10 mouse cellular contexts compared by ENCODE assay signal in genomic region chr4:134272731-134273416, GRCm38 (mm10). TPM values are rescaled to one million over a fixed set of nuclear protein-coding genes. Genes with fewer than 3 reads are reported as not detected.
A peak's percentile ranks its signal among the peaks of the same experiment; 100 is the strongest.
DNase-seq lines count a peak whose midpoint lies in the region; ATAC-seq and TF ChIP-seq lines count a peak whose summit lies in the region.
"Had no signal": no experiment of that assay in that cellular context is flagged by ENCODE, and none has a peak within 500 bp of the region (broad histone marks: within the 10 kb centered on the region; RNA-seq: fewer than 3 reads in every experiment).

No protein-coding gene starts in this region.

- H3K27ac ChIP-seq in kidney, adult 2 months (ENCODE audit: insufficient read depth, low read depth, low read length): no peak overlapping the region; the same call in 1 of the 2 replicates
- no peak overlapping the region for H3K27ac ChIP-seq in ES-E14 (ENCODE audit: insufficient read depth, low read depth, low read length, poor library complexity, severe bottlenecking)
- no peak overlapping the region for H3K27ac ChIP-seq in forebrain, embryonic 13.5 days
- peak overlapping the region; percentile 89 for H3K27ac ChIP-seq in liver, embryonic 15.5 days (replicated peaks)
- H3K27ac ChIP-seq: layer of hippocampus, adult 2 months had no signal

- ATAC-seq in forebrain, embryonic 13.5 days: no peak
- ATAC-seq in liver, embryonic 15.5 days (ENCODE audit: insufficient read depth): peak; percentile 56

- no peak for DNase-seq in kidney, adult 2 months
- no peak for DNase-seq in kidney, adult 8-10 months
- DNase-seq in ES-E14 (ENCODE audit: low read depth, low spot score): no peak
- DNase-seq in adrenal gland, postnatal 4 days (ENCODE audit: low spot score in 2 of 2): no peak
- no peak for DNase-seq in frontal cortex, postnatal 25 days (ENCODE audit: low spot score in 2 of 2)
- DNase-seq in urinary bladder, postnatal 4 days (ENCODE audit: low spot score in 2 of 2): no peak

- no peak for TF ChIP-seq CTCF in kidney, adult 2 months (conservative IDR thresholded peaks at IDR 0.05; ENCODE audit: insufficient read depth, insufficient read length, low read depth, low read length)

- H3K27me3 ChIP-seq in kidney, adult 2 months (replicated peaks; ENCODE audit: control insufficient read depth, insufficient read depth, low read length): no peaks in the 10 kb centered on the region
- no peaks in the 10 kb centered on the region for H3K27me3 ChIP-seq in forebrain, embryonic 13.5 days
- no peaks in the 10 kb centered on the region for H3K27me3 ChIP-seq in liver, embryonic 15.5 days

- whole genome bisulfite sequencing in kidney, adult 2 months: 12% methylated on average over 13 of the region's 13 CpGs
- WGBS in forebrain, embryonic 13.5 days: 40% methylated on average over 12 of the region's 13 CpGs
- WGBS in liver, embryonic 15.5 days (ENCODE audit: insufficient replicate concordance): 13% methylated on average over 12 of the region's 13 CpGs

- H3K4me3 ChIP-seq in kidney, adult 2 months (ENCODE audit: insufficient read depth, low read depth, low read length): peak overlapping the region; percentile 47; the same call in 1 of the 2 replicates
- peak overlapping the region; percentile 17 to 70; a peak in 3 of 4 replicates for H3K4me3 ChIP-seq in ES-E14 (ENCODE audit: insufficient read depth in 1 of 2, low read depth in 1 of 2, low read length in 2 of 2, poor library complexity in 1 of 2, severe bottlenecking in 1 of 2)
- H3K4me3 ChIP-seq in forebrain, embryonic 13.5 days: no peak overlapping the region
- H3K4me3 ChIP-seq in liver, embryonic 15.5 days (replicated peaks): peak overlapping the region; percentile 45
- H3K4me3 ChIP-seq: layer of hippocampus, adult 2 months had no signal

- no peak overlapping the region; the same call in 1 of the 2 replicates for H3K9ac ChIP-seq in ES-E14 (ENCODE audit: insufficient read depth, low read depth, low read length, poor library complexity, severe bottlenecking)
- no peak overlapping the region for H3K9ac ChIP-seq in forebrain, embryonic 13.5 days
- peak overlapping the region; percentile 42 for H3K9ac ChIP-seq in liver, embryonic 15.5 days

- TF ChIP-seq POLR2A in kidney, adult 2 months (IDR thresholded peaks at IDR 0.05; ENCODE audit: low read depth, low read length): no peak

- H3K9me3 ChIP-seq in ES-E14 (ENCODE audit: control insufficient read depth, insufficient read depth, low read depth, low read length): no peaks in the 10 kb centered on the region
- no peaks in the 10 kb centered on the region for H3K9me3 ChIP-seq in forebrain, embryonic 13.5 days (replicated peaks)
- H3K9me3 ChIP-seq in liver, embryonic 15.5 days (replicated peaks): no peaks in the 10 kb centered on the region

- no peaks in the 10 kb centered on the region for H3K36me3 ChIP-seq in kidney, adult 2 months (ENCODE audit: control insufficient read depth, insufficient read depth, low read length)
- H3K36me3 ChIP-seq in ES-E14 (ENCODE audit: control insufficient read depth, insufficient read depth, low read length, poor library complexity, severe bottlenecking): peaks cover 2% of the 10 kb centered on the region; the same call in 1 of the 2 replicates
- H3K36me3 ChIP-seq in forebrain, embryonic 13.5 days (ENCODE audit: poor library complexity, severe bottlenecking): peaks cover 24% of the 10 kb centered on the region
- H3K36me3 ChIP-seq in liver, embryonic 15.5 days (replicated peaks): peaks cover 24% of the 10 kb centered on the region

- H3K4me2 ChIP-seq in forebrain, embryonic 13.5 days: peak overlapping the region; percentile 17; the same call in 1 of the 2 replicates
- H3K4me2 ChIP-seq in liver, embryonic 15.5 days: peak overlapping the region; percentile 66

- no peaks in the 10 kb centered on the region; the same call in 1 of the 2 replicates for H3K4me1 ChIP-seq in kidney, adult 2 months (ENCODE audit: control insufficient read depth, insufficient read depth, low read length)
- H3K4me1 ChIP-seq in ES-E14 (ENCODE audit: control insufficient read depth in 2 of 2, insufficient read depth in 2 of 2, low read length in 2 of 2, poor library complexity in 1 of 2): peaks cover 0 to 4% of the 10 kb centered on the region in 2 experiments; a peak in 3 of 4 replicates
- H3K4me1 ChIP-seq in forebrain, embryonic 13.5 days: no peaks in the 10 kb centered on the region
- peaks cover 28% of the 10 kb centered on the region for H3K4me1 ChIP-seq in liver, embryonic 15.5 days (replicated peaks)

- in situ Hi-C loops in ES-E14 (cut with MboI; ENCODE audit: low sequenced_read_pairs in 2 of 2, unreplicated experiment in 2 of 2): no loop called here

TF ChIP-seq in ES-E14, 5 proteins besides CTCF, POLR2A, EP300 and RAD21:
- TF ChIP-seq ZC3H11A (IDR thresholded peaks at IDR 0.05; ENCODE audit: borderline replicate concordance, low read depth, low read length) (no peak), HCFC1 (IDR thresholded peaks at IDR 0.05; ENCODE audit: borderline replicate concordance, insufficient read depth, low read length) (no peak), CHD2 (IDR thresholded peaks at IDR 0.05; ENCODE audit: low read depth, low read length) (no peak), MAFK (IDR thresholded peaks at IDR 0.05; ENCODE audit: insufficient read depth, low read depth, low read length) (no peak), ZNF384 (IDR thresholded peaks at IDR 0.05; ENCODE audit: low read depth, low read length) (no peak)

RNA-seq across cellular contexts. Expression of gene Pdik1l, which starts 14.8 kb away (rescaled TPM):
- polyA plus RNA-seq in kidney, adult 2 months (2012; rRNA removed): 3.3 and 3.4 TPM in 2 replicates
- total RNA-seq in ES-E14 (2012; rRNA removed): 12.6 and 13.2 TPM in 2 replicates
- polyA plus RNA-seq in forebrain, embryonic 13.5 days (2015; fragmentation: Nextera tagmentation; extraction: Ambion mirVana): 32.4 and 37.3 TPM in 2 replicates
- polyA plus RNA-seq in liver, embryonic 15.5 days (2015; fragmentation: Nextera tagmentation; extraction: Ambion mirVana): 9.8 and 11.9 TPM in 2 replicates
- total RNA-seq in adrenal gland, postnatal 4 days (2021): 10 to 100 TPM; 23.2 to 24.5 TPM

RNA-seq across cellular contexts. Expression of gene Grrp1, which starts 19.0 kb away (rescaled TPM):
- polyA plus RNA-seq in kidney, adult 2 months (2012; rRNA removed): 11.5 and 11.8 TPM in 2 replicates
- total RNA-seq in ES-E14 (2012; rRNA removed): 1.6 and 2.2 TPM in 2 replicates
- 4.7 and 5.1 TPM in 2 replicates for polyA plus RNA-seq in forebrain, embryonic 13.5 days (2015; fragmentation: Nextera tagmentation; extraction: Ambion mirVana)
- 0.46 and 1.0 TPM in 2 replicates for polyA plus RNA-seq in liver, embryonic 15.5 days (2015; fragmentation: Nextera tagmentation; extraction: Ambion mirVana)
- total RNA-seq in adrenal gland, postnatal 4 days (2021): 10 to 100 TPM in 1 of 2 experiments, 1 to 10 TPM in 1; 9.4 to 10.8 TPM
- total RNA-seq: common myeloid progenitor, adult 5-6 weeks had no signal

RNA-seq across cellular contexts. Expression of gene Gm30191, which starts 26.1 kb away (rescaled TPM):
- polyA plus RNA-seq in kidney, adult 2 months (2012; rRNA removed): 0.27 TPM in 1 of 2 replicates, not detected in the other
- not detected in 2 replicates for total RNA-seq in ES-E14 (2012; rRNA removed)
- not detected in 2 replicates for polyA plus RNA-seq in forebrain, embryonic 13.5 days (2015; fragmentation: Nextera tagmentation; extraction: Ambion mirVana)
- not detected in 2 replicates for polyA plus RNA-seq in liver, embryonic 15.5 days (2015; fragmentation: Nextera tagmentation; extraction: Ambion mirVana)
- total RNA-seq in adrenal gland, postnatal 4 days (2021): not detected
- total RNA-seq: common myeloid progenitor, adult 5-6 weeks; layer of hippocampus, adult 2 months had no signal

RNA-seq across cellular contexts. Expression of gene Zfp593, which starts 27.5 kb away (rescaled TPM):
- polyA plus RNA-seq in kidney, adult 2 months (2012; rRNA removed): 6.0 and 6.4 TPM in 2 replicates
- total RNA-seq in ES-E14 (2012; rRNA removed): 19.8 and 25.2 TPM in 2 replicates
- 16.6 and 17.2 TPM in 2 replicates for polyA plus RNA-seq in forebrain, embryonic 13.5 days (2015; fragmentation: Nextera tagmentation; extraction: Ambion mirVana)
- 5.4 and 5.8 TPM in 2 replicates for polyA plus RNA-seq in liver, embryonic 15.5 days (2015; fragmentation: Nextera tagmentation; extraction: Ambion mirVana)
- 10 to 100 TPM; 11.3 to 12.5 TPM for total RNA-seq in adrenal gland, postnatal 4 days (2021)

RNA-seq across cellular contexts. Expression of gene E130218I03Rik, which starts 29.4 kb away (rescaled TPM):
- not detected in 2 replicates for polyA plus RNA-seq in kidney, adult 2 months (2012; rRNA removed)
- 1.3 and 1.6 TPM in 2 replicates for total RNA-seq in ES-E14 (2012; rRNA removed)
- 0.65 and 0.68 TPM in 2 replicates for polyA plus RNA-seq in forebrain, embryonic 13.5 days (2015; fragmentation: Nextera tagmentation; extraction: Ambion mirVana)
- polyA plus RNA-seq in liver, embryonic 15.5 days (2015; fragmentation: Nextera tagmentation; extraction: Ambion mirVana): 0.16 TPM in 1 of 2 replicates, not detected in the other
- total RNA-seq in adrenal gland, postnatal 4 days (2021): not detected
- total RNA-seq: layer of hippocampus, adult 2 months had no signal
